Mouse (Mus musculus) kidney, embryonic 14.5 days (tissue): ENCODE measurements around the gene Tcp1. TPM values are rescaled to one million over a fixed set of nuclear protein-coding genes. Genes with fewer than 3 reads are reported as not detected.

Experiments
- ATAC-seq: fragments of 200-750 bp; cut with Nextera tagmentation; 2 replicates; pipeline ENCODE4 v1.8.0; 2017; ENCODE audit warnings: moderate number of reproducible peaks, mild to moderate bottlenecking, moderate TSS enrichment, moderate library complexity; ENCODE audit not compliant: low FRiP score, low TSS enrichment
- H3K27ac ChIP-seq: fragments of 300-500 bp; sonication (generic); 2 replicates; pipeline ENCODE4 v1.5.1; 2014; ENCODE audit warnings: low read depth, mild to moderate bottlenecking, low read length, moderate library complexity, mixed read lengths
- H3K27me3 ChIP-seq: fragments of 300-500 bp; sonication (generic); 2 replicates; pipeline ENCODE4 v1.6.1; 2014; ENCODE audit warnings: mild to moderate bottlenecking, low read length; ENCODE audit not compliant: control insufficient read depth, insufficient read depth
- H3K36me3 ChIP-seq: fragments of 300-500 bp; sonication (generic); 2 replicates; pipeline ENCODE4 v1.6.1; 2014; ENCODE audit warnings: low read length, mixed read lengths; ENCODE audit not compliant: control insufficient read depth, insufficient read depth
- H3K4me1 ChIP-seq: fragments of 300-500 bp; sonication (generic); 2 replicates; pipeline ENCODE4 v1.6.1; 2014; ENCODE audit warnings: low read length, mixed read lengths; ENCODE audit not compliant: control insufficient read depth, insufficient read depth
- H3K4me2 ChIP-seq: fragments of 300-500 bp; sonication (generic); replicated peaks from 2 replicates; pipeline ENCODE4 v1.6.1; 2014; ENCODE audit warnings: low read depth, mild to moderate bottlenecking, low read length
- H3K4me3 ChIP-seq: fragments of 300-500 bp; sonication (generic); 2 replicates; pipeline ENCODE4 v1.5.1; 2014; ENCODE audit warnings: mild to moderate bottlenecking, low read length
- H3K9ac ChIP-seq: fragments of 300-500 bp; sonication (generic); 2 replicates; pipeline ENCODE4 v1.6.1; 2014; ENCODE audit warnings: low read depth, mild to moderate bottlenecking, low read length, moderate library complexity
- H3K9me3 ChIP-seq: fragments of 300-500 bp; sonication (generic); 2 replicates; pipeline ENCODE4 v1.6.1; 2016; ENCODE audit warnings: low read length; ENCODE audit not compliant: control insufficient read depth
- WGBS: fragments of 180-500 bp; shearing (Covaris S2); extraction: QIAGEN DNeasy Blood & Tissue Kit; methylation state at CpG from one replicate; pipeline ENCODE4 v1.1.7; 2014; 5-methylcytosine and 5-hydroxymethylcytosine counted together
- polyA plus RNA-seq: library from polyadenylated mRNA; unstranded; fragments of >200 nt; fragmentation: Nextera tagmentation; extraction: Ambion mirVana; gene quantifications from 2 replicates; pipeline ENCODE4 v1.2.1, GENCODE M21; 2014

Tcp1 gene
- polyA plus RNA-seq, 1 experiment from 2014 or later = 495 TPM

DNA sequence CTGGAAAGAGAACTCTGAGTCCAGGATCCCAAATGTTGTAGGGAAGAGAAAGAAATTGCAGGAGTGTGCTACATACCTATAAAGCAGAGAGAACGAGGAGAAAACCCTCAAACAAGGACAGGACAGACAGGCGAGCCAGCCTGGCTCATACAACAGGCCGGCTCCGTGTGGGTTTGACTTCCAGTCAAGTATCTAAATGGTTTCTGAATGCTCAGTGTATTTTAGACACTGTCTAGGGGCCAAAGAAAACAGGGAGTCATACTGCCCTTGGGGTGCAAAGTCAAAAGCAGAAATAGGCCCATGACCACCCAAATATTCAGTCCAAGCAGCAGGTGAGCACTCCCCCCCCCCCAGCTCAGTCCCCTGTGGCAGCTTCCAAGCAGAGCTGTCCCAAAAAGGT, 9.7 kb upstream of the Tcp1 start:
- Histone ChIP-seq H3K27me3 (no peaks in the 10 kb centered on the region), H3K4me1 (no peaks in the 10 kb centered on the region), H3K4me3 (no peak overlapping the region), H3K4me2 (no peak overlapping the region), H3K9me3 (no peaks in the 10 kb centered on the region), H3K27ac (no peak overlapping the region), H3K36me3 (peaks cover 20% of the 10 kb centered on the region; the same call in 1 of the 2 replicates), H3K9ac (no peak overlapping the region)
- no peak for ATAC-seq
- 88% methylated on average over 4 of the region's 4 CpGs for WGBS

DNA sequence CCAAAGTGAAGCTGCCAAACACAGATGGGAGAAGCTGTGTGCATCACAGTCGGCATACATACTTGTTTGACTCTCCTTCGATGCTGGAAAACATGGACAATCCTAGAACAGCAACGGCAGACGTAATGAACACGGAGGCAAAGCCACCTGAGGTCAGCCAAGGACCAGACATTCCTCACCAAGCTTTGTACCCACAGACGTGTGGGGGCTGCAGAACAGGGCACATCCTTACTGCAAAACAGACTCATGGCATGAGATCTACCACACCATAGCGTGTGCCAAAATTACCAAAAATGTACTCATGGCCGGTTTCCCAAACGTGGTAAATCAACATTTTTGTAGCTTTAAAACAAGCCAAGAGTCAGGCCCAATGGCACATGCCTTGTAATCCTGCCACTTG, 9.1 kb upstream of the Tcp1 start:
- no peaks in the 10 kb centered on the region for H3K4me1 ChIP-seq
- no peaks in the 10 kb centered on the region for H3K27me3 ChIP-seq
- H3K36me3 ChIP-seq = peaks cover 27% of the 10 kb centered on the region; the same call in 1 of the 2 replicates
- no peak overlapping the region for H3K9ac ChIP-seq
- H3K27ac ChIP-seq = no peak overlapping the region
- H3K4me3 ChIP-seq = no peak overlapping the region
- no peak overlapping the region for H3K4me2 ChIP-seq
- no peaks in the 10 kb centered on the region for H3K9me3 ChIP-seq
- no peak for ATAC-seq
- 90% methylated on average over 9 of the region's 9 CpGs for WGBS

DNA sequence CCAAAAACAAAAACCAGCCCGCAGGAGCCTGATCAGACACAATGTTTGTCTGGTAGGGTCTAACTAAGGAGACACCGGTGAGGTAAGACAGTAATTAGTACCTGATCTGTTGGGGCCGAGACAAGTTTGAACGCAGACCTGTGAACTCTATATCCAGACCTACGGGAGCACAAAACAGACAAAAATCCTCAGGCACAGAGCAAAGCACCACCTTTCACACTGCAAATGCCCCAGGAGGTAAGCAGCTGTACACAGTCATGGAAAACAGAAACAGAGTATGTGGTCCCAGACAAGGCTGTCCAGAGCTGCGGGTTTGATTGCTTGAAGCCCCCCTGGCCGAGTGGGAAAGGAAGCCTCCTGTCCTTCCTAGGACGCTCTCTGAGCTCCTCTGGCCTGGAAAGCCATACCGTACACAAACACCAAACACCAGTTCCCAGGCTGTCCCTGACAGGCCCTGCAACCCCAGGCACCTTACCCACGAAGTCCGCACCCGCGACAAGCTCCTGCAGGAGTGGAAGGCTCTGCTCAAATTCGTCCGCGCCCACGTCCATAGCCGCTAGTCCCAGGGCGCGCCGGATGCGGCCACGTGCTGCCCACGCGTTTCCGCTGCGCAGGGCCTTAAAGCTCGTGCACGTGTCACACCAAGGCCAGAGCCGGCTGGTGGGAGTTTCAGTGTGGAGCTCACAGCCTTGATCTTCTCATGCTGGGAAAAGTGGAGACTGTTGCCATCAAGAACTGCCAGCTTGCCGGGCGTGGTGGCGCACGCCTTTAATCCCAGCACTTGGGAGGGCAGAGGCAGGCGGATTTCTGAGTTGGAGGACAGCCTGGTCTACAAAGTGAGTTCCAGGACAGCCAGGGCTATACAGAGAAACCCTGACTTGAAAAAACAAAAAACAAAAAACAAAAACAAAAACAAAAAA, 5.9 kb upstream of the Tcp1 start, which contains the start of gene Pnldc1:
Gene Pnldc1, minus strand, starts transcription at position 870 of the 920 bp plus-strand sequence.
- no peak within 1 kb of the TSS for H3K27ac ChIP-seq
- H3K4me1 ChIP-seq = no peaks in the 10 kb centered on the region; the same call in 1 of the 2 replicates
- H3K4me2 ChIP-seq = no peak within 1 kb of the TSS
- H3K9me3 ChIP-seq = no peaks in the 10 kb centered on the region
- no peak for ATAC-seq
- no peak within 1 kb of the TSS for H3K9ac ChIP-seq
- no peaks in the 10 kb centered on the region for H3K27me3 ChIP-seq
- 82% methylated on average over 35 of the region's 35 CpGs for WGBS
- no peak within 1 kb of the TSS for H3K4me3 ChIP-seq
- H3K36me3 ChIP-seq = peaks cover 45% of the 10 kb centered on the region

DNA sequence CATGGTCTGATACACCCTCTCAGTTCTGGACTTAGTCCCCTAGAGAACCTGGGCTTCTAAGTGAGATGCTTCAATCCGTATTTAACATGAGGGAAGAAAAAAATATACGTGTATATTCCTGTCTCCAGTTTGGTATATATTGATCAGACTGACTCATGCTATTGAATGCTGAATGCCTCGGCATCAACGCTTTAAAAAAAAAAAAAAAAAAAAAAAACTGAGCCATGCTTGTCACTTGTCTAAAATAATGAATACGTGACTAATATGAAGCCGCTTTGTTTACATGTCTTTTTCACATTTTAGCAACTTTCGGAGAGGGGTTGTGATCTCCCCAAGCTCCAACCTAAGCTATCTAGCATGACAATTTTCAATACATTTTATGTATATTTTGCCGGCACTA, 5.1 kb upstream of the Tcp1 start:
- no peak overlapping the region for H3K27ac ChIP-seq
- H3K4me2 ChIP-seq = no peak overlapping the region
- peaks cover 5% of the 10 kb centered on the region; the same call in 1 of the 2 replicates for H3K4me1 ChIP-seq
- H3K27me3 ChIP-seq = no peaks in the 10 kb centered on the region
- no peak overlapping the region for H3K4me3 ChIP-seq
- no peak overlapping the region for H3K9ac ChIP-seq
- WGBS = 90% methylated on average over 8 of the region's 8 CpGs
- H3K36me3 ChIP-seq = peaks cover 40% of the 10 kb centered on the region
- no peak for ATAC-seq
- no peaks in the 10 kb centered on the region for H3K9me3 ChIP-seq

DNA sequence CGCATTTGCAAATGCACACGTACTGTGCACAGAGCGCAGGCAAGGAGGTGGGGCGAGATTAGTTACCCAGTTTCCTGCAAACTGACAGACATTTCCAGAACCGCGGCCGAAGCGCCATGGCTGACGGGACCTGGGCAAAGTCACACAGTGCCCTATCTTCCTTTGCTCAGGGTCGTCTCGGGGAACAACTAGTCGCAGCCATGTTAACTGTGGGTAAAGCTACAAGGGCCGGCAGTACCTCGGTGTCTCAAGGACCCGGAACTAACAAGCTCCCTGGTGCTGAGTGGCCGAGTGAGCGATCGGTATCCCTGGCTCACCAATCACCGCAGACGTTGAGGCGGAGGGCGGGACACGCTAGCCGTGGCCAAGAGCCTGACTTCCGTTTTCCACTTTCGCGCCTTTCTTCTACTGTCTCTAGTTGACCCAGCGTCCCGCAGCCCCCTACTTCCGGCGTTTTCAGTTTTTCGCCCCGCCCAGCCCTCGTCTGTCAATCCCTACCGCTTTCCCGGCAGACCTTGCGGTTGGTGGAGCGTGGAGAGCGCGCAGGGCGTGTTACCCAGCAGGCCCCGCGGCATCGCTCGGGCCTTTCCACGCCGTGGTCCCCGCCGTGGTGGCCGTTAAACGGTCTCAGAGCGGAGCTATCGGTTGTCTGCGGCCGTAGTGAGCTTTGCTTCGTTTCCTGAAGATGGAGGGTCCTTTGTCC, 531 bp downstream of the Tcp1 start, which contains the start of gene Mrpl18:
Gene Mrpl18, minus strand, starts transcription at position 465 of the 703 bp plus-strand sequence.
- Histone ChIP-seq H3K27ac (peak within 1 kb of the TSS; percentile 94), H3K27me3 (no peaks in the 10 kb centered on the region), H3K4me2 (peak within 1 kb of the TSS; percentile 79), H3K36me3 (peaks cover 57% of the 10 kb centered on the region), H3K9me3 (no peaks in the 10 kb centered on the region), H3K4me1 (peaks cover 5% of the 10 kb centered on the region; the same call in 1 of the 2 replicates), H3K9ac (peak within 1 kb of the TSS; percentile 99), H3K4me3 (peak within 1 kb of the TSS; percentile 95)
- ATAC-seq = peak; percentile 99
- WGBS = under 1% methylated on average over 55 of the region's 56 CpGs

DNA sequence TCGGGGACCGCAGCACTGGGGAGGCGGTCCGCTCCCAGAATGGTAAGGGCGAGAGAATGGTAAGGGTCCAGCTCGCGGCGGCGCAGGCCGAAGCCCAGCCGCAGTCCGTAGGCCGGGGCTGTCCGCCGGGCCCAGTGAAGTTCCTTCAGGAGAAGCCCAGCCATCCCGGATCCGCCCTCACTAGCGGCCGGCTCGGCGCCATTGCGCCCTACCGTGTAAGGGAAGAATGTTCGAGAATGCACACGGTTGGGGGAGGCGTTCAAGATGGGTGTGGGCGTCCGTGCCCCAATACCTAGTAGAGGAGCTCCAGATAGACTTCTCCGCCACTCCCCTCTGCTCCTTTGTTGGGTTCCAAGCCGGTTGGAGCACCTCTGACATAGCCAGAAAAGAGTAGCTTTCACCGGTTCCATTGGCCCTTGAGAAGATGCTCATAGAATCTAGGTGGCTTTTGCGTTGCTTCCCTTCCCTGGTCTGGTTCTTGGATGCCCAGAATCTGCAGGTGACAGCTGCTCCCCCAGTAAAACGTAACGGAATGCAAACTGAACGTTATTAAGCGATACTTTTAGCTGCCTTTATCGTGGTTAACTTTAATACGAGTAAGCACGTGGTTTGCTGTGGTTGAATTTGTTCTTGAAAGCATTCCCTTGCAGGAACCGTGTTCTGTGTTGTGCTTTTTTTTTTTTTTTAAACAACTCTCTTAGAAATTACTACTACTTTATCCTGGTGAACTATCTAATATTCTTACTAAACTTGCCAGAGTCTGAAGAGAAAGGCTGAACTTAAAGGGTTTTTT, 1.3 kb downstream of the Tcp1 start:
- peaks cover 57% of the 10 kb centered on the region for H3K36me3 ChIP-seq
- H3K9me3 ChIP-seq = no peaks in the 10 kb centered on the region
- peak overlapping the region; percentile 94 for H3K27ac ChIP-seq
- peak; percentile 64 for ATAC-seq
- H3K4me3 ChIP-seq = peak overlapping the region; percentile 95
- H3K4me2 ChIP-seq = peak overlapping the region; percentile 47
- WGBS = under 1% methylated on average over 40 of the region's 40 CpGs
- H3K27me3 ChIP-seq = no peaks in the 10 kb centered on the region
- H3K4me1 ChIP-seq = peaks cover 5% of the 10 kb centered on the region; the same call in 1 of the 2 replicates
- H3K9ac ChIP-seq = peak overlapping the region; percentile 99

DNA sequence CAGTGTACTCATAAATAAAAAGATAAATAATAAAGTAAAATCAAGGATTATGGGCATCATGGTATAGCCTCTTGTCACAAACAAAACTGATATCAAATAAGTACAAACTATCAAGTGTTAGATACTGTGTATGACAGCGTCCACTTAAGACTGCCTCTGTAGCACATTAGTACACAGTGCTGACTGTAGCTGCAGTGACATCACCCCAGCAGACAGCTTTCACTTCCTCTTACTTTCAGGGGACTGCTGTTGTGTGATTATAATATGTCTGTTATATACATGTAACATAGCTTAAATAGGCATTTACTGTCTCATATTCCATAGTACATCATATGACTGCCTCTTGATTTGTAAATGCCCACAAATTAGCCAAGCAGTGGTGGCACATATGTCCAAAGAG, 5.6 kb downstream of the Tcp1 start:
- no peak overlapping the region for H3K4me2 ChIP-seq
- no peak overlapping the region for H3K4me3 ChIP-seq
- no peaks in the 10 kb centered on the region for H3K9me3 ChIP-seq
- H3K9ac ChIP-seq = no peak overlapping the region
- WGBS = 89% methylated on average over 1 of the region's 1 CpGs
- no peaks in the 10 kb centered on the region for H3K27me3 ChIP-seq
- H3K4me1 ChIP-seq = no peaks in the 10 kb centered on the region
- no peak for ATAC-seq
- no peak overlapping the region for H3K27ac ChIP-seq
- peaks cover 73% of the 10 kb centered on the region for H3K36me3 ChIP-seq

DNA sequence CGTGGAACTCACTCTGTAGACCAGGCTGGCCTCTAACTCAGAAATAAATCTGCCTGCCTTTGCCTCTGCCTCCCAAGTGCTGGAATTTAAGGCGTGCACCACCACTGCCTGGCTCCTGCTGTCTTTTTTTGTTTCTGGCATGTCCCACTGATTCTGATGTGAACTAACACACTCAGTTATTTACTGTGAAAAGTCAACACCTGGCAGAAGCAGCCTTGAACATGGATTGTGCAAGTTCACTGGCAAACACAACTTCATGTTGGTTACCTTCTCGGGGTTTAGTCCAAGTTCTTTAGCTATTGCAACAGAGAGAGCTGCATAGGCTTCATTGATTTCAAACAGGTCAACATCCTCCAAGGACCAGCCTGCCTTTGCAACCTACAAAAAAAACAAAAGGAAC, 9.5 kb downstream of the Tcp1 start:
- Histone ChIP-seq H3K27me3 (no peaks in the 10 kb centered on the region), H3K4me3 (no peak overlapping the region), H3K4me1 (no peaks in the 10 kb centered on the region), H3K27ac (no peak overlapping the region), H3K36me3 (peaks cover 64% of the 10 kb centered on the region), H3K9ac (no peak overlapping the region), H3K9me3 (no peaks in the 10 kb centered on the region), H3K4me2 (no peak overlapping the region)
- 88% methylated on average over 3 of the region's 3 CpGs for WGBS
- ATAC-seq = no peak
